Mouse (Mus musculus): ENCODE results near the gene Nrxn1. TPM values are rescaled to one million over a fixed set of nuclear protein-coding genes. Genes with fewer than 3 reads are reported as not detected.
A peak's percentile ranks its signal among the peaks of the same experiment; 100 is the strongest.

Nrxn1 gene
- polyA plus RNA-seq, 1 experiment, result 0.05 TPM

GRCm38 (mm10) chr17:90615019-90615418 lies 477.9 kb downstream of the Nrxn1 start:
- H3K27me3 ChIP-seq (ENCODE audit: control insufficient read depth, insufficient read depth, insufficient read length), result no peaks in the 10 kb centered on the region
- H3K4me3 ChIP-seq, result no peak overlapping the region
- no peaks in the 10 kb centered on the region for H3K36me3 ChIP-seq (ENCODE audit: control insufficient read depth, insufficient read depth)
- H3K79me2 ChIP-seq (ENCODE audit: control insufficient read depth, insufficient read depth), result no peaks in the 10 kb centered on the region
- H3ac ChIP-seq (ENCODE audit: control insufficient read depth, insufficient read length), result no peak overlapping the region
- no peak overlapping the region for H3K4me2 ChIP-seq (ENCODE audit: low read depth)
- TF ChIP-seq POLR2A (IDR thresholded peaks at IDR 0.05; ENCODE audit: insufficient read length, low read depth) (no peak), CEBPB (IDR thresholded peaks at IDR 0.05; ENCODE audit: insufficient read depth, poor library complexity, severe bottlenecking) (no peak), REST (IDR thresholded peaks at IDR 0.05; ENCODE audit: insufficient read depth, insufficient read length) (no peak), TCF12 (IDR thresholded peaks at IDR 0.05; ENCODE audit: insufficient read depth, poor library complexity, severe bottlenecking) (no peak), SRF (IDR thresholded peaks at IDR 0.05; ENCODE audit: control insufficient read depth, insufficient read length, low read depth) (no peak), MYOG (IDR thresholded peaks at IDR 0.05; ENCODE audit: control insufficient read depth in 1 of 3, insufficient read depth in 1 of 3, insufficient read length in 2 of 3, low read depth in 2 of 3) (no peak), USF1 (IDR thresholded peaks at IDR 0.05; ENCODE audit: low read depth) (no peak), MAX (IDR thresholded peaks at IDR 0.05; ENCODE audit: low read depth) (no peak), E2F4 (IDR thresholded peaks at IDR 0.05; ENCODE audit: insufficient read depth) (no peak), POLR2AphosphoS2 (IDR thresholded peaks at IDR 0.05; ENCODE audit: insufficient read length, low read depth) (no peak), MYOD1 (IDR thresholded peaks at IDR 0.05; ENCODE audit: control insufficient read depth in 1 of 3, insufficient read length in 2 of 3, low read depth in 2 of 3) (no peak), TCF3 (IDR thresholded peaks at IDR 0.05; ENCODE audit: insufficient read length, low read depth) (no peak)

- TF ChIP-seq POLR2A (IDR thresholded peaks at IDR 0.05; ENCODE audit: insufficient read length, low read depth) (no peak), TCF12 (IDR thresholded peaks at IDR 0.05; ENCODE audit: insufficient read depth, poor library complexity, severe bottlenecking) (no peak), MAX (IDR thresholded peaks at IDR 0.05; ENCODE audit: low read depth) (no peak), CEBPB (IDR thresholded peaks at IDR 0.05; ENCODE audit: insufficient read depth, poor library complexity, severe bottlenecking) (0 out of 2 replicates have a peak, but pooled peaks have one; percentile 9)
- no peaks in the 10 kb centered on the region for H3K79me2 ChIP-seq (ENCODE audit: control insufficient read depth, insufficient read depth)
- H3K4me2 ChIP-seq (ENCODE audit: low read depth), result peak overlapping the region; percentile 42
- H3K4me3 ChIP-seq, result no peak overlapping the region
- H3K36me3 ChIP-seq (ENCODE audit: control insufficient read depth, insufficient read depth), result no peaks in the 10 kb centered on the region
- H3K27me3 ChIP-seq (ENCODE audit: control insufficient read depth, insufficient read depth, insufficient read length), result no peaks in the 10 kb centered on the region
- no peak overlapping the region for H3ac ChIP-seq (ENCODE audit: control insufficient read depth, insufficient read length)
Observed at GRCm38 (mm10) chr17:90607427-90607806, 485.5 kb downstream of the Nrxn1 start.

- H3K4me2 ChIP-seq (ENCODE audit: low read depth), result peak overlapping the region; percentile 42
- TF ChIP-seq E2F4 (IDR thresholded peaks at IDR 0.05; ENCODE audit: insufficient read depth), result no peak
- TF ChIP-seq SRF (IDR thresholded peaks at IDR 0.05; ENCODE audit: control insufficient read depth, insufficient read length, low read depth), result no peak
- no peak for TF ChIP-seq POLR2AphosphoS2 (IDR thresholded peaks at IDR 0.05; ENCODE audit: insufficient read length, low read depth)
- no peak for TF ChIP-seq MYOD1 (IDR thresholded peaks at IDR 0.05; ENCODE audit: control insufficient read depth in 1 of 3, insufficient read length in 2 of 3, low read depth in 2 of 3)
- TF ChIP-seq REST (IDR thresholded peaks at IDR 0.05; ENCODE audit: insufficient read depth, insufficient read length), result no peak
- TF ChIP-seq MAX (IDR thresholded peaks at IDR 0.05; ENCODE audit: low read depth), result no peak
- TF ChIP-seq CEBPB (IDR thresholded peaks at IDR 0.05; ENCODE audit: insufficient read depth, poor library complexity, severe bottlenecking), result no peak
- no peak for TF ChIP-seq TCF3 (IDR thresholded peaks at IDR 0.05; ENCODE audit: insufficient read length, low read depth)
- no peak for TF ChIP-seq MYOG (IDR thresholded peaks at IDR 0.05; ENCODE audit: control insufficient read depth in 1 of 3, insufficient read depth in 1 of 3, insufficient read length in 2 of 3, low read depth in 2 of 3)
- no peak for TF ChIP-seq POLR2A (IDR thresholded peaks at IDR 0.05; ENCODE audit: insufficient read length, low read depth)
- no peak for TF ChIP-seq TCF12 (IDR thresholded peaks at IDR 0.05; ENCODE audit: insufficient read depth, poor library complexity, severe bottlenecking)
- TF ChIP-seq USF1 (IDR thresholded peaks at IDR 0.05; ENCODE audit: low read depth), result no peak
- H3ac ChIP-seq (ENCODE audit: control insufficient read depth, insufficient read length), result no peak overlapping the region
- H3K36me3 ChIP-seq (ENCODE audit: control insufficient read depth, insufficient read depth), result no peaks in the 10 kb centered on the region
- no peaks in the 10 kb centered on the region for H3K79me2 ChIP-seq (ENCODE audit: control insufficient read depth, insufficient read depth)
- no peak overlapping the region for H3K4me3 ChIP-seq
- H3K27me3 ChIP-seq (ENCODE audit: control insufficient read depth, insufficient read depth, insufficient read length), result no peaks in the 10 kb centered on the region
Observed at GRCm38 (mm10) chr17:90606718-90607426, 486.0 kb downstream of the Nrxn1 start.

GRCm38 (mm10) chr17:90599570-90600524 lies 493.0 kb downstream of the Nrxn1 start:
- no peaks in the 10 kb centered on the region for H3K27me3 ChIP-seq (ENCODE audit: control insufficient read depth, insufficient read depth, insufficient read length)
- no peak overlapping the region for H3ac ChIP-seq (ENCODE audit: control insufficient read depth, insufficient read length)
- no peaks in the 10 kb centered on the region for H3K79me2 ChIP-seq (ENCODE audit: control insufficient read depth, insufficient read depth)
- TF ChIP-seq REST (IDR thresholded peaks at IDR 0.05; ENCODE audit: insufficient read depth, insufficient read length) (no peak), USF1 (IDR thresholded peaks at IDR 0.05; ENCODE audit: low read depth) (no peak), SRF (IDR thresholded peaks at IDR 0.05; ENCODE audit: control insufficient read depth, insufficient read length, low read depth) (no peak), MYOD1 (IDR thresholded peaks at IDR 0.05; ENCODE audit: control insufficient read depth in 1 of 3, insufficient read length in 2 of 3, low read depth in 2 of 3) (no peak), MYOG (IDR thresholded peaks at IDR 0.05; ENCODE audit: control insufficient read depth in 1 of 3, insufficient read depth in 1 of 3, insufficient read length in 2 of 3, low read depth in 2 of 3) (no peak), TCF12 (IDR thresholded peaks at IDR 0.05; ENCODE audit: insufficient read depth, poor library complexity, severe bottlenecking) (no peak)
- H3K36me3 ChIP-seq (ENCODE audit: control insufficient read depth, insufficient read depth), result no peaks in the 10 kb centered on the region
- H3K4me2 ChIP-seq (ENCODE audit: low read depth), result no peak overlapping the region
- H3K4me3 ChIP-seq, result no peak overlapping the region
